Mouse (Mus musculus): ENCODE data around the gene Lhfpl3. TPM values are rescaled to one million over a fixed set of nuclear protein-coding genes. Genes with fewer than 3 reads are reported as not detected.

Gene Lhfpl3
- total and polyA plus RNA-seq, 2 experiments from 2014 or later = 51.8 to 72.5 TPM

DNA sequence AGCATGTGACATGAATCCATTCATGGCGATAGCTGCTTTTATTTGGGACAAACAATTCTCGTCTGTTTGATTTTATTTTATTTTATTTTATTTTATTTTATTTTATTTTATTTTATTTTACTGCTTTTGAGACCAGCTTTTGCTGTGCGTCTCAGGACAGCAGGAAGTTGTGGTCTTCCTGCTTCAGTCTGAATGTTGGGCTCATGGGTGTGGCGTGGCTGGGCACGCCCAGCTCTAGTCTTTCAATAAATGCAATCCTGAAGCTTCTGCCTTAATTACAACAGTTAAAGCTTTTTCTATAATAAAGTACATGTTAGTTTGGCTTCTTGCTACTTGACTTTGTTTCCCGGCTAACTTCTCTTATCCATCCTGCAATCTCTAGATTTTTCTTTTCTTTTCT lies 365.4 kb downstream of the Lhfpl3 start:
- Histone ChIP-seq H3K4me2 (ENCODE audit: low read depth, low read length, poor library complexity, severe bottlenecking) (no peak overlapping the region), H3K4me1 (ENCODE audit: insufficient read depth, low read length) (no peaks in the 10 kb centered on the region), H3K4me3 (ENCODE audit: low read depth, low read length) (no peak overlapping the region), H3K27me3 (ENCODE audit: insufficient read depth, low read length) (no peaks in the 10 kb centered on the region), H3K9me3 (ENCODE audit: low read length) (no peaks in the 10 kb centered on the region), H3K9ac (replicated peaks; ENCODE audit: low read length, poor library complexity, severe bottlenecking) (no peak overlapping the region), H3K36me3 (ENCODE audit: insufficient read depth, low read length) (no peaks in the 10 kb centered on the region), H3K27ac (ENCODE audit: low read depth, low read length) (no peak overlapping the region)
- DNase-seq (ENCODE audit: low spot score) (no peak), ATAC-seq (ENCODE audit: low FRiP score) (no peak)
- no peak for TF ChIP-seq CTCF (IDR thresholded peaks at IDR 0.05)
- WGBS = 88% methylated on average over 6 of the region's 6 CpGs

DNA sequence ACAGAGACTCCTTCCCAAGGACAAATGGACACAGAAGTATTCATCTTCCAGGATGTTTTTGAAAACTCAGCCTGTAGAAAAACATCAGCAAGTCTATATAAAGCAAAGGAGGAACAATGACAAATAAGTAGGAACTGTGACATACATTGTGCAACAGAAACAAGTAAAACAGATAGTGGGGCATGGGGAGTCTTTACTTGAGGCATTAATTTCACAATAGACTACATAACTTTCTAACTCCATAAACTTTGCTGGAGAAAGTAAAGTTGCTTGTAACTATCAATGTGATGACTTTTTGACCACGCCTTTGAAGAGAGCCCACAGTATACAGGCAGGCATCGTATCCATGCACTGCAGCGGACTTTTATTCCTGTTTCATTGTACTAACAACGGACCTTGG lies 368.4 kb downstream of the Lhfpl3 start:
- Histone ChIP-seq H3K9me3 (ENCODE audit: low read length) (no peaks in the 10 kb centered on the region), H3K4me1 (ENCODE audit: insufficient read depth, low read length) (no peaks in the 10 kb centered on the region), H3K9ac (replicated peaks; ENCODE audit: low read length, poor library complexity, severe bottlenecking) (no peak overlapping the region), H3K4me3 (ENCODE audit: low read depth, low read length) (no peak overlapping the region), H3K36me3 (ENCODE audit: insufficient read depth, low read length) (no peaks in the 10 kb centered on the region), H3K27ac (ENCODE audit: low read depth, low read length) (no peak overlapping the region), H3K4me2 (ENCODE audit: low read depth, low read length, poor library complexity, severe bottlenecking) (no peak overlapping the region), H3K27me3 (ENCODE audit: insufficient read depth, low read length) (no peaks in the 10 kb centered on the region)
- no peak for ATAC-seq (ENCODE audit: low FRiP score)
- WGBS = 89% methylated on average over 4 of the region's 4 CpGs
- no peak for TF ChIP-seq CTCF (IDR thresholded peaks at IDR 0.05)
- no peak for DNase-seq (ENCODE audit: low spot score)

DNA sequence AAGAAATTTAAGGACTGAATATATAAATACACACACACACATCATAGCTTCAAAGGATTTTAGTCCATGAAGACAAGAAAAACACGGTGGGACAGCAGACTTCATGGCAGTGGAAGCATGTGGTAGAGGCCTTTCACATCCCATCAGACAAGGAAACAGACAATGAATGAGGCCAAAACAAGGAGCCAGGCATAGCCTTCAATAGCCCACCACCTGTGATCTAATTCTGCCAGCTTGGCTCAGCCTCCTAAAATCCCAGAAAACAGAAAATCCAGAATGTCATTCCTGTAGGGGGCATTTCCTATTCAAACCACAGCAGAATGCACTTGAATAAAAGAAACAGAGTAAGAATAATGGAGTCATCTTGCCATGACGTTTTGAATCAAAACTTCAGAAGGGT lies 381.0 kb downstream of the Lhfpl3 start:
- no peak for ATAC-seq (ENCODE audit: low FRiP score)
- no peaks in the 10 kb centered on the region for H3K4me1 ChIP-seq (ENCODE audit: insufficient read depth, low read length)
- TF ChIP-seq CTCF (IDR thresholded peaks at IDR 0.05) = no peak
- H3K36me3 ChIP-seq (ENCODE audit: insufficient read depth, low read length) = no peaks in the 10 kb centered on the region
- no peak overlapping the region for H3K9ac ChIP-seq (replicated peaks; ENCODE audit: low read length, poor library complexity, severe bottlenecking)
- H3K4me3 ChIP-seq (ENCODE audit: low read depth, low read length) = no peak overlapping the region
- 26% methylated on average over 2 of the region's 2 CpGs for WGBS
- no peaks in the 10 kb centered on the region for H3K9me3 ChIP-seq (ENCODE audit: low read length)
- H3K27me3 ChIP-seq (ENCODE audit: insufficient read depth, low read length) = no peaks in the 10 kb centered on the region
- H3K4me2 ChIP-seq (ENCODE audit: low read depth, low read length, poor library complexity, severe bottlenecking) = no peak overlapping the region
- peak; percentile 37 for DNase-seq (ENCODE audit: low spot score)
- no peak overlapping the region for H3K27ac ChIP-seq (ENCODE audit: low read depth, low read length)

DNA sequence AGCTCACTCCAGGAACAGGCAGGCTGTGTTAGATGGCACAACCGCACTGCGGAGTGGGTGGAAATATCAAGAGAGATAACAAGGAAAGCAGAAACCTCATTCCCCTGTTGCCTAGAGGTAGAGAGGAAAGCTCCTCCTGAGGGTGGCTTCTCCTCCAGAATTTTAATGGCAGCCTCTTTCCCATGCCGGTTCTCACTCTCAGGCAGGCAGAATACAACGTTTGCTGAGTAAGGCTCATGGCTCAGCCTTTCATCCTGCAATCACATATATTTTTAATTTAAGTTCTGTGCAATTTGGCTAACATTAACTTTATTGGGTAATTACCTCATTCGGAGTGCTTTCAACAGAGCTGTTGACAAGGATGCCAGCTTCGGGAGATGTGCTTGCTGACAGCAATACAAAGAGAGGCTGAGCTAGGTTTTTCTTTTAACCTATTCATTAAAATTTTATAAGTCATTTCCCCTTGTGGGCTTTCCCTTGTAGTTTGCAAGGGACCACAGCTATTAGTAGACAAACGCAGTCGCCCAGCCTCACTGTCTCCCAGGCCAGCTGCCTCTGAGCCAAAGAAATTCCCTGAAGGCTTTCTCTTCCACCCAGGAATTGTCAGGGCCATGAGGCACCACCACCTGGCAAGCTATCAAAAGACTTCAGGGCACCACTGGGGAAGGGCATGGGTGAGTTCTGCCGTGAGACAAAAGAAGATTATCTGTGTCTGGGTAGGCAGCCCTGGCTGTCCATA lies 394.5 kb downstream of the Lhfpl3 start:
- Histone ChIP-seq H3K4me2 (ENCODE audit: low read depth, low read length, poor library complexity, severe bottlenecking) (no peak overlapping the region), H3K36me3 (ENCODE audit: insufficient read depth, low read length) (no peaks in the 10 kb centered on the region), H3K4me3 (ENCODE audit: low read depth, low read length) (no peak overlapping the region), H3K27me3 (ENCODE audit: insufficient read depth, low read length) (no peaks in the 10 kb centered on the region), H3K9ac (replicated peaks; ENCODE audit: low read length, poor library complexity, severe bottlenecking) (no peak overlapping the region), H3K27ac (ENCODE audit: low read depth, low read length) (no peak overlapping the region), H3K9me3 (ENCODE audit: low read length) (no peaks in the 10 kb centered on the region), H3K4me1 (ENCODE audit: insufficient read depth, low read length) (0 out of 2 replicates have a peak, but pooled peaks cover 3% of the 10 kb centered on the region)
- DNase-seq (ENCODE audit: low spot score) (peak; percentile 39), ATAC-seq (ENCODE audit: low FRiP score) (peak; percentile 62)
- TF ChIP-seq CTCF (IDR thresholded peaks at IDR 0.05) = no peak
- 32% methylated on average over 9 of the region's 9 CpGs for WGBS

DNA sequence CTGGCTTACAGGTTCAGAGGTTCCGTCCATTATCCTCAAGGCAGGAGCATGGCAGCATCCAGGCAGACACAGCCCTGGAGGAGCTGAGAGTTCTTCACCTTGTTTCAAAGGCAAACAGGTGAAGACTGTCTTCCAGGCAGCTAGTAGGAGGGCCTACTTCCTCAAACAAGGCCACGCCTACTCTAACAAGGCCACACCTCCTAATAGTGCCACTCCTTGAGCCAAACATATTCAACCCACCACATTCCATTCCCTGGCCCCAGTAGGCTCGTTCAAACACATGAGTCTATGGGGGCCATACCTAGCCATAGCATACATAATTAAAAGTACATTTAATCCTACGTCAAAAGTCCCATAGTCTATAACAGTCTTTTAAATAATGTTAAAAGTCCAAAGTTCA lies 407.4 kb downstream of the Lhfpl3 start:
- no peak for TF ChIP-seq CTCF (IDR thresholded peaks at IDR 0.05)
- Histone ChIP-seq H3K36me3 (ENCODE audit: insufficient read depth, low read length) (no peaks in the 10 kb centered on the region), H3K4me2 (ENCODE audit: low read depth, low read length, poor library complexity, severe bottlenecking) (no peak overlapping the region)

DNA sequence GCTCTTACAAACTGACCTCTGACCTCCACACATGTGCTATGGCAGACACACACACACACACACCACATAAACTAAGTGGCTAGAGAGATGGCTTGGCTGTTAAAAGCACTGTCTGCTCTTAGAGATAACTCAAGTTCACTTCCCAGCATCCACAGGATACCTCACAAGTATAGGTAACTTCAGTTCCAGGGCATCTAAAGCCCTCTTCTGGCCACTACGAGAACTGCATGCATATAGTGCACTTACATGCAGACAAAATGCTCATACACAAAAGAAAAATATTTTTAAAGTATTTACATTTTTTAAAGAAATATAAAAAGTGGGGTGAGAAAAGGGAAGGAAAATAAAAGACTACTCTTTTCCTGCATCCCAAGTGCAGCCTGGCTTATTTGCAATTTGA lies 408.6 kb downstream of the Lhfpl3 start:
- Histone ChIP-seq H3K9ac (replicated peaks; ENCODE audit: low read length, poor library complexity, severe bottlenecking) (no peak overlapping the region), H3K9me3 (ENCODE audit: low read length) (no peaks in the 10 kb centered on the region), H3K27me3 (ENCODE audit: insufficient read depth, low read length) (no peaks in the 10 kb centered on the region), H3K4me2 (ENCODE audit: low read depth, low read length, poor library complexity, severe bottlenecking) (no peak overlapping the region), H3K4me1 (ENCODE audit: insufficient read depth, low read length) (no peaks in the 10 kb centered on the region), H3K36me3 (ENCODE audit: insufficient read depth, low read length) (no peaks in the 10 kb centered on the region), H3K27ac (ENCODE audit: low read depth, low read length) (no peak overlapping the region), H3K4me3 (ENCODE audit: low read depth, low read length) (no peak overlapping the region)
- peak; percentile 58 for TF ChIP-seq CTCF (IDR thresholded peaks at IDR 0.05)
- DNase-seq (ENCODE audit: low spot score) (no peak), ATAC-seq (ENCODE audit: low FRiP score) (no peak)
- WGBS = 98% methylated on average over 1 of the region's 1 CpGs

More for the DNA sequence above, 407.4 kb downstream of the Lhfpl3 start:
- Histone ChIP-seq H3K27me3 (ENCODE audit: insufficient read depth, low read length) (no peaks in the 10 kb centered on the region), H3K9ac (replicated peaks; ENCODE audit: low read length, poor library complexity, severe bottlenecking) (no peak overlapping the region), H3K4me3 (ENCODE audit: low read depth, low read length) (no peak overlapping the region), H3K4me1 (ENCODE audit: insufficient read depth, low read length) (no peaks in the 10 kb centered on the region), H3K27ac (ENCODE audit: low read depth, low read length) (no peak overlapping the region), H3K9me3 (ENCODE audit: low read length) (no peaks in the 10 kb centered on the region)
- ATAC-seq (ENCODE audit: low FRiP score) (no peak), DNase-seq (ENCODE audit: low spot score) (no peak)
- 85% methylated on average over 4 of the region's 4 CpGs for WGBS

Data from midbrain, postnatal 0 days (tissue).